Comparison of ENCODE assay signal across 30 mouse cellular contexts in genomic region chr10:14115846-14116245, GRCm38 (mm10).
DNase-seq lines count a peak whose midpoint lies in the region; ATAC-seq and TF ChIP-seq lines count a peak whose summit lies in the region.
"Had no signal": no experiment of that assay in that cellular context is flagged by ENCODE, and none has a peak within 500 bp of the region (broad histone marks: within the 10 kb centered on the region; RNA-seq: fewer than 3 reads in every experiment).

No protein-coding gene starts in this region.

- 88% methylated on average over 4 of the region's 4 CpGs for WGBS in forebrain, embryonic 11.5 days

- no peak for DNase-seq in left cerebral cortex, adult 2 months (ENCODE audit: extremely low spot score in 1 of 2, low spot score in 2 of 2)
- no peak for DNase-seq in left cerebral cortex, adult 8-10 months (ENCODE audit: low spot score in 2 of 2)
- peak; percentile 67 for DNase-seq in 416B (ENCODE audit: low read depth)
- no peak for DNase-seq in CH12.LX (ENCODE audit: extremely low read depth)
- peak; percentile 70 for DNase-seq in naive thymus-derived CD4-positive, alpha-beta T cell, adult 2 months (ENCODE audit: low read depth)
- DNase-seq in forebrain, embryonic 11.5 days (ENCODE audit: low spot score), result no peak
- DNase-seq in neural tube, embryonic 10.5 days (ENCODE audit: extremely low spot score, low spot score), result no peak
- DNase-seq: adrenal gland, adult 8-10 months; cerebellum, adult 9-10 months; gastrocnemius, postnatal 25 days; heart, adult 11 months; heart, postnatal 4 days; kidney, adult 8-10 months; kidney, postnatal 4 days; lung, postnatal 36 days; retina, postnatal 1 day; right cerebral cortex, postnatal 25 days; thymus, adult 18-20 months; thymus, postnatal 4 days had no signal

- H3K27me3 ChIP-seq in CH12.LX (replicated peaks), result no peaks in the 10 kb centered on the region
- H3K27me3 ChIP-seq in forebrain, embryonic 11.5 days (ENCODE audit: control insufficient read depth, insufficient read depth, low read length), result no peaks in the 10 kb centered on the region
- H3K27me3 ChIP-seq: heart, embryonic 12.5 days; intestine, embryonic 15.5 days; limb, embryonic 12.5 days; liver, embryonic 15.5 days; lung, embryonic 15.5 days had no signal

- H3K79me2 ChIP-seq in CH12.LX (replicated peaks; ENCODE audit: control insufficient read depth, extremely low read depth, insufficient read depth, poor library complexity, severe bottlenecking), result no peaks in the 10 kb centered on the region

- dilution Hi-C loops in CH12.LX (cut with MboI; ENCODE audit: extremely low pct_ligation_motif_present, extremely low pct_unique_long_range_greater_than_20kb, low sequenced_read_pairs), result no loop called here

- no peaks in the 10 kb centered on the region for H3K36me3 ChIP-seq in CH12.LX (replicated peaks in 1 of 2; ENCODE audit: control insufficient read depth in 1 of 2, insufficient read depth in 1 of 2, low read length in 1 of 2)
- no peaks in the 10 kb centered on the region for H3K36me3 ChIP-seq in forebrain, embryonic 11.5 days (ENCODE audit: control insufficient read depth, insufficient read depth, low read length)
- H3K36me3 ChIP-seq: heart, embryonic 12.5 days; intestine, embryonic 15.5 days; limb, embryonic 12.5 days; liver, embryonic 15.5 days; lung, embryonic 15.5 days had no signal

- peaks cover 8 to 12% of the 10 kb centered on the region in 2 experiments; a peak in 3 of 4 replicates for H3K4me1 ChIP-seq in CH12.LX (ENCODE audit: control insufficient read depth in 1 of 2, insufficient read depth in 2 of 2)
- no peaks in the 10 kb centered on the region for H3K4me1 ChIP-seq in forebrain, embryonic 11.5 days (replicated peaks; ENCODE audit: control insufficient read depth, insufficient read depth, low read length)
- H3K4me1 ChIP-seq: intestine, embryonic 15.5 days; limb, embryonic 12.5 days; liver, embryonic 15.5 days; lung, embryonic 15.5 days had no signal

- no peak overlapping the region for H3K4me3 ChIP-seq in left cerebral cortex, adult 2 months
- H3K4me3 ChIP-seq in CH12.LX (replicated peaks in 1 of 3; ENCODE audit: low read depth in 2 of 3, low read length in 2 of 3, poor library complexity in 1 of 3), result no peak overlapping the region
- H3K4me3 ChIP-seq in forebrain, embryonic 11.5 days (ENCODE audit: low read depth, low read length), result no peak overlapping the region
- H3K4me3 ChIP-seq: heart, embryonic 12.5 days; intestine, embryonic 15.5 days; limb, embryonic 12.5 days; liver, embryonic 15.5 days; lung, embryonic 15.5 days; myocyte had no signal

- intact Hi-C loops in left cerebral cortex, adult 2 months (cut with DNase I), result no loop called here

- no peak for ATAC-seq in forebrain, embryonic 11.5 days (replicated peaks; ENCODE audit: low FRiP score)
- ATAC-seq: forebrain, embryonic 14.5 days; intestine, embryonic 15.5 days had no signal

- H3K9me3 ChIP-seq in CH12.LX (replicated peaks; ENCODE audit: low read length), result no peaks in the 10 kb centered on the region
- no peaks in the 10 kb centered on the region for H3K9me3 ChIP-seq in forebrain, embryonic 11.5 days (ENCODE audit: control insufficient read depth, low read length)
- H3K9me3 ChIP-seq: heart, embryonic 12.5 days; intestine, embryonic 15.5 days; limb, embryonic 12.5 days; liver, embryonic 15.5 days; lung, embryonic 15.5 days had no signal

- TF ChIP-seq POLR2A in CH12.LX (IDR thresholded peaks at IDR 0.05; ENCODE audit: low read depth, low read length), result no peak

- TF ChIP-seq EP300 in CH12.LX (IDR thresholded peaks at IDR 0.05; ENCODE audit: low read length), result no peak

- TF ChIP-seq RAD21 in CH12.LX (IDR thresholded peaks at IDR 0.05; ENCODE audit: low read depth, low read length), result no peak

- in situ Hi-C loops in CH12.LX (cut with MboI; ENCODE audit: low pct_ligation_motif_present, low pct_unique_long_range_greater_than_20kb, low sequenced_read_pairs), result no loop called here

- H3K27ac ChIP-seq in left cerebral cortex, adult 2 months, result 0 out of 2 replicates have a peak overlapping the region, but pooled peaks have one; percentile 5
- H3K27ac ChIP-seq in CH12.LX (ENCODE audit: insufficient read depth, low read depth), result no peak overlapping the region
- H3K27ac ChIP-seq in forebrain, embryonic 11.5 days (ENCODE audit: low read depth, low read length), result no peak overlapping the region
- H3K27ac ChIP-seq: hindbrain, embryonic 14.5 days; intestine, embryonic 15.5 days; kidney, postnatal 0 days; limb, embryonic 12.5 days; liver, embryonic 15.5 days; lung, embryonic 15.5 days; stomach, postnatal 0 days had no signal

- TF ChIP-seq CTCF in left cerebral cortex, adult 2 months (IDR thresholded peaks at IDR 0.05), result no peak
- no peak for TF ChIP-seq CTCF in CH12.LX (conservative IDR thresholded peaks at IDR 0.05 in 1 of 2, IDR thresholded peaks at IDR 0.05 in 1 of 2; ENCODE audit: low read depth in 2 of 2, low read length in 2 of 2)

- H3K9ac ChIP-seq in CH12.LX (ENCODE audit: insufficient read depth, low read depth), result no peak overlapping the region
- no peak overlapping the region for H3K9ac ChIP-seq in forebrain, embryonic 11.5 days (ENCODE audit: low read length)
- H3K9ac ChIP-seq: heart, embryonic 12.5 days; hindbrain, embryonic 14.5 days; intestine, embryonic 15.5 days; limb, embryonic 12.5 days; liver, embryonic 15.5 days; lung, embryonic 15.5 days had no signal

- H3K4me2 ChIP-seq in CH12.LX (ENCODE audit: insufficient read depth, low read depth, poor library complexity, severe bottlenecking), result peak overlapping the region; percentile 31; the same call in 1 of the 2 replicates
- H3K4me2 ChIP-seq in forebrain, embryonic 11.5 days (ENCODE audit: low read depth, low read length, severe bottlenecking), result no peak overlapping the region
- H3K4me2 ChIP-seq: heart, embryonic 12.5 days; hindbrain, embryonic 14.5 days; intestine, embryonic 15.5 days; limb, embryonic 12.5 days; liver, embryonic 15.5 days; lung, embryonic 15.5 days; midbrain, embryonic 11.5 days had no signal

TF ChIP-seq in CH12.LX, 34 proteins besides CTCF, POLR2A, EP300 and RAD21:
- TF ChIP-seq ELF1 (IDR thresholded peaks at IDR 0.05; ENCODE audit: low read depth, low read length) (no peak), RCOR1 (conservative IDR thresholded peaks at IDR 0.05; ENCODE audit: low read depth, low read length) (no peak), IRF4 (IDR thresholded peaks at IDR 0.05; ENCODE audit: low read depth, low read length) (no peak), ZNF384 (IDR thresholded peaks at IDR 0.05; ENCODE audit: low read depth, low read length) (no peak), NRF1 (IDR thresholded peaks at IDR 0.05; ENCODE audit: low read depth, low read length) (no peak)

Comparison
In these comparisons a context has a peak if more than half of its experiments do, and no peak if none do; other contexts are left out.
1. DNase-seq: peak in 416B (single experiment) and naive thymus-derived CD4-positive, alpha-beta T cell, adult 2 months (single experiment); none in left cerebral cortex, adult 2 months (0 of 2), left cerebral cortex, adult 8-10 months (0 of 2), CH12.LX (single experiment), forebrain, embryonic 11.5 days (single experiment) and neural tube, embryonic 10.5 days (single experiment).